Mouse (Mus musculus): Measurements from ENCODE around the gene P2rx1.

The P2rx1 gene

DNA sequence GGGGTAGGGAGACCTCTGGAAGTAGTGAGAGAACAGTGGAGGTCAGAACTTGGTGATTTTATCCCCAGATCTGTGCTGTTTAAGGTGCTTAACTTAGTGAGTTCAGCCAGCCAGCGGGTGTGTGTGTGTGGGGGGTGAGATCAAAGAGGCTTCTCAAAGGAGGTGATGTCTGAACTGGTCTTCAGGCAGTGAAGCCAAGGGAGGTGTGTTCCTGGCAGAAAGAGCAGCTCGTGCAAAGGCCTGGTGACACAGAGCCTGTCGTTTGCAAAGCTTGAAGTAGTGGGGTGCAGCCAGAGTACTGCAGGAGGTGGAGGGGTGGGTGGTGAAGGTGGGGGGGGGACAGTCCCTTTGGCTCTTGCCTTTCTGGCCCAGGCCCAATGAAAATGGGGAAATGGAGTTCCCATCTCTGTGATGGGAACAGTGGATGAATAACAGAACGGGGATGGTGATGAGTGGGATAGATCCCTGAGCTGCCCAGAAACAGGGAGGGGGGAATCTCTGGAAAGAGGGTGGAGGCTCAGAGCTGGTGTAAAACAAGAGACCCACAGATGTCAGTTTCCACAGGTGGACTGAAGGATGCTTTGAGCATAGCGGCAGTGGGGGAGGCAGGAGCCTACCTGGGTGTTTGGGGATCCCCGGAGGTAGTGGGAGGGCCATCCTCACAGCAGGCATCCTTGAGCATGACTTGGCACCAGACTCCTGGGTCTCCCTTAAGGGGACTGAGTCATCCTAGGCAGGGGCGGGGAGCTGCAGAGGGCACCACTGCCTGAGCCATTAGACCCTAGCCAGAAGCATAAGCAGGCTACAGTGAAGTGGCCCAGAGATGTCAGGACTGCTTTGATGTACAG lies 22.3 kb downstream of the P2rx1 start:
- no peak for DNase-seq (ENCODE audit: low read depth, low spot score)

DNA sequence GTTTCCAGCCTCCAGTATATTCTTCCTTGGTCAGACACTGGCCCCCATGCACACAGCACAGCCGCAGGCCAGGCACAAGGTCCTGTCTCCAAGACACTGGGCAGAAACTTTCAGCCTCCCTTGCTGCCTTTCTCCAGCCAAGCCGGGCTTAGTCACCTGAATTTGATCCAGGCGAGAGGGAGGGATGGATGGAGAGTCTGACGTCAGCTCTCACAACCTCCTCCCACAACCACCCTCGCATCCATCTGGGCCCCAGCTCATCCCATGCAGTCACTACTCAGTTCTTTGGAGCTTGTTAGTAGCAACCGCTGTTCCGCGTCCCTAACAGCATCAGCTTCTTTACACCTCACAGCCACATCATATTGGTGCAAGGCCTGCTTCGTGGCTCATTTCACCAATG lies 24.2 kb downstream of the P2rx1 start:
- DNase-seq (ENCODE audit: low read depth, low spot score): no peak

DNA sequence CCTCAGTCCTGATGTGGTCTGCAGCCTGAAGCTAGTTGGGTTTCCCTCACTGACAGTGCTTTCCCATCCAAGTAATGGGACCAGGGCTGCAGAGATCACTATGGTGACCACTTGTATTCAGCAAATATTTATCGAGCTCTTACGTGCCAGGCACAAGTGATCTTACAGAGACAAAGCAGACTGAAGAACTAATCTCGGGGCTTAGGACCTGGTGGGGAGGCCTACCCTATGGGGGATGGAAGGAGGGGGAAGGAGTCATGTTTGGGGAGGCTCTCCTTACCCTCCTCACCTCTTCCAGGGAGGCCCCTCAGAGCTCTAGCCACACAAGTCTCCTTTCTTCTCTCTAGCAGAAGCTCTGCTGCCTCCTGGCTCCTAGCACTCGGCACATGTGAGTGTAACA lies 24.9 kb downstream of the P2rx1 start:
- no peak for DNase-seq (ENCODE audit: low read depth, low spot score)

- no peak for DNase-seq (ENCODE audit: low read depth, low spot score)
Measured at GRCm38 (mm10) chr11:73024236-73024904, 25.5 kb downstream of the P2rx1 start.

GRCm38 (mm10) chr11:73026961-73027360 lies 28.1 kb downstream of the P2rx1 start:
- no peak for DNase-seq (ENCODE audit: low read depth, low spot score)

- DNase-seq (ENCODE audit: low read depth, low spot score): peak; percentile 86
Measured at GRCm38 (mm10) chr11:73030821-73031498, 32.1 kb downstream of the P2rx1 start.

DNA sequence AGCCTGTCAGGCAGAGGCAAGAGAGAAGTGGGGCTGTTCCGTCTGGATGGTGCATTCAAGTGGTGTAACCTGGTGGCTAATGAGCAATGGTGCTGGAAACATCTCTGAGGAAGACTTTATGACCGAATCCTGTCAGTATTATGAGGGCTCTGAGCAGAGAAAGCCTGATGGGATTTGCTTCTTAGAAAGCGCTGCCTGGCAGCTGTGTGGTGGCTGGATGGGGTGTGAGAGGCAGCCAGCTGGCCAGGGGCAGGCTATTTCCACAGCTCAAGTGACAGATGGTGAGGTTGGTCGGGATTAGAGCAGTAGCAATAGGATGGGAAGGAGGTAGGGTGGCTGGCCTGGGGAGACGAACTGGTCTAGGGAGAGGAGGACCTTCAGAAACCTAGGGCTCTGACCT lies 32.6 kb downstream of the P2rx1 start:
- no peak for DNase-seq (ENCODE audit: low read depth, low spot score)

DNA sequence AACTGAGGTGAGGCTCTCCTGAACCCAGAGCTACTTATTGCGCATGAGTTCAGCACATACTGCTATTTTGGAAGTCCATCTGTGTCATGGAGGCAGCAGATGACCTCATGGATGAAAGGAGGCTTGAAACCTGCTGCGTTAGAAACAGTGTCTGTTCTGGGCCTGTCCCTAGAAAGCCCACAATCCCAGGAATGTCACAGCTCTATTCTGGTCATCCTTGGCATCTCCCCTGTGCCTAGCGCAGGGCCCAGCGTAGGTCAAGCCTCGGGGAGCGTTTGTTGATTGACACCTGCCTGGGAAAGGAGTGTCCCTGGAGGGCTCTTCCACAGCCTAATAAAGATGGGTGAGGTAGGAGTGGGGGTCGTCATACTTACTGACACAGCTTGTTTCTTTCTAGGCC lies 37.2 kb downstream of the P2rx1 start:
- no peak for DNase-seq (ENCODE audit: low read depth, low spot score)

DNA sequence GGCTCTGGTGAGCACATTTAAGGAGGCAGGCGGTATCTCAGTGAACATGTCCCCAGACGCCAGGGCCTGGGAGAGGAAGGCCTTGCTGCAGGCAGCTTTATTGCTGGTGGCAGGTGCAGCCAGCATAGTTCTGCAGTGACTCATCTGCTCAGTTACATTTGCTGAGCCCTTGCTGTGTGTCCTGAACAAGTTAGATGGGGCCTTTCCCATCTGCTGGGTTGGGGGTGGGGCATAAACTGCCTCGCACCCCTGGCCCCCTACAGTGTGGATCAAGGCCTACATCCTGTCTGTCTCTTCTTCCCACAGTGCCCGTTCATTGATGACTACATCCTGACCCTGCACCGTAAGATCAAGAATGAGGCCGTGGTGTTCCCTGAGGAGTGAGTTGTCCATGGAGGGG lies 38.0 kb downstream of the P2rx1 start:
- no peak for DNase-seq (ENCODE audit: low read depth, low spot score)

- DNase-seq (ENCODE audit: low read depth, low spot score): no peak
Measured at GRCm38 (mm10) chr11:73037691-73038090, 38.8 kb downstream of the P2rx1 start.

DNA sequence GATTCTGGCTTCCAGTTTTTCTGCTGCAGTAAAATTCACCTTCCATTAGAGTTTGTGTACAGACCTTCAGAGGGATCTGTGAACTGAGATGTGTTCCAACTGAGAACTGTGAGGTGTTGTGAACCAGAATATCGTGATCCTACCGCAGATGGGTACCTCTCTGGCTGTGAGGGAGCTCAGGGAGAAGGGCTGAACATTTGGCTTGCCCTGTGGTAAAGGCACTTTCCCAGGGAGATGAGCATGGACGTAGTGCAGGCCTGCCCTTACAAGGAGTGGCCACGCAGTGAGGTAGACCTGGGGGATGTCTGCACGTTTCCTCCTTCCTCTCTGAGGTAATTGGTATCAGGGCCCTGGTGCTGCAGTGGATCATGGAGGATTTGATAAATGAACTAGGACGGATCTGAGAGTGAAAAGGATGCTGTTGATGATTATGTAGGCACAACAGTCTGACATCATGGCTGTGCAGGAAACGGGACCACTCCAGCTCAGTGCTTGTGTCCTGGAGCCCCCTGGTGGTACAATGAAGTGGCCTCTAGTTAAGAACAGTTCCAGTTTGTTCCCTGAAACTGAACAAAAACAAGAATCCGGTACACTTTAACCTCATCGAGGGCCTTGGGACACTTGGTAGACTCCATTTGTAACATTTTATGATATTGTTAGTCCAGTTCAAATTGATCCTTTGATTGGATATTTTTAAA lies 40.3 kb downstream of the P2rx1 start:
- DNase-seq (ENCODE audit: low read depth, low spot score): no peak

DNA sequence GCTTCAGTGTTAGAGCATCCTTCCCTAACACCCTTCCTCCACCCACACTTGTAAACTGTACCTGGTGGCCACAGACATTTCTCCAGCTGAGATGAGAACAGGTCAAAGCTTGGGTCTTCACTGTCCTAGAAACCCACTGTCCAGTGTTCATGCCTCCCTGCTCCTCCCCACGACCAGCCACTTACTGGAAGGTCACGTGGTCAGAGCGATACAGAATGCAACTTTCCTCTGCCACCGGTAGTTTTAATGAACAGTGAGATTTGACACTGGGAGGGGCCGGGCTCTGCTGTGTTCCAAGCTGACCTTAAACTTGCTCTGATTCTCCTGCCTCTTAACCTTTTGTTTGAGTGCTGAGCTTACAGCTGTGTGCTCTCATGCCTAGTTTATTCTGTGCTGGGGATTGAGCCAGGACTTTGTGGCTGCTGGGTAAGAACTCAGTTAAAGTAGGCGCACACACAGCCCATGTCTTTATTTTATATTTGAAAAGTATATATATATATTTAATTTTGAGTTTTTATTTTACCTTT lies 45.4 kb downstream of the P2rx1 start:
- no peak for DNase-seq (ENCODE audit: low read depth, low spot score)

DNA sequence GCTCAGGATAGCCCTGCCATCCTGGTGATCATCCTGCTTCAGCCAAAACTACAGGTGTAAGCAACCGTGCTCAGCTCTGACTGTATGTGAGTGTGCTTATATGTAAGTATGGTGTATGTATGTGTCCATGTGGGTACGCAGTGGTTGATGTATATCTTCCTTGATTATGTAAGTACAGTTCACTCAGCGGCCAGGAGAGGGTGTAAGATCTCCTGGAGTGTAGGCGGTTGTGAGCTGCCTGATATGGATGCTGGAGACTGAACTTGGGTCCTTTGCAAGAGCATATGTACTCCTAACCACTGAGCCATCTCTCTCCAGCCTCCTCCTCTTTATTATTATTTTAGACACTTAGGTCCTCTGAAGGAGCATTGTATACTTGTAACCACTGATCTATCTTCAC lies 45.9 kb downstream of the P2rx1 start:
- DNase-seq (ENCODE audit: low read depth, low spot score): no peak

DNA sequence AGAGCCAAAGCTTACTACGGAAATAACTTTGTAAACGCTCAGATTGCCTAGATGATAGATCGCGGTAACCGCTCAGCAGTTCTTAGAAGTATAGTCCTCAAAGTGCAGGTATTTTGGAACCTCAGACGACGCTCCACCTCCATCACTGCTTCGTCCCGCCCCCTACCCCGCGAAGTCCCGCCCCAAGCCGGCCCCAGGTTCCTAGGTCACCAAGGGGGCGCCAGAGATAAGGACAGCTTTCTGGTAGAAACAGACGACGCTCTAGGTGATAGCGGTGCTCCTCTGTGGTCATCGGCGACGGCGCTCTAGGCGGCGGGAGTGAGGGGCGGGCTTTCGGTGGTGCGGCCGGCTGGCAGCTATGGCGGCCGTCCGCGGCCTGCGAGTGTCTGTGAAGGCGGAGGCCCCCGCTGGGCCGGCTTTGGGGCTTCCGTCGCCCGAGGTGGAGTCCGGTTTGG lies 48.7 kb downstream of the P2rx1 start, which contains the start of gene Ncbp3:
Gene Ncbp3, plus strand, starts transcription at position 242 of the 455 bp plus-strand sequence.
- peak; percentile 98 for DNase-seq (ENCODE audit: low read depth, low spot score)

DNA sequence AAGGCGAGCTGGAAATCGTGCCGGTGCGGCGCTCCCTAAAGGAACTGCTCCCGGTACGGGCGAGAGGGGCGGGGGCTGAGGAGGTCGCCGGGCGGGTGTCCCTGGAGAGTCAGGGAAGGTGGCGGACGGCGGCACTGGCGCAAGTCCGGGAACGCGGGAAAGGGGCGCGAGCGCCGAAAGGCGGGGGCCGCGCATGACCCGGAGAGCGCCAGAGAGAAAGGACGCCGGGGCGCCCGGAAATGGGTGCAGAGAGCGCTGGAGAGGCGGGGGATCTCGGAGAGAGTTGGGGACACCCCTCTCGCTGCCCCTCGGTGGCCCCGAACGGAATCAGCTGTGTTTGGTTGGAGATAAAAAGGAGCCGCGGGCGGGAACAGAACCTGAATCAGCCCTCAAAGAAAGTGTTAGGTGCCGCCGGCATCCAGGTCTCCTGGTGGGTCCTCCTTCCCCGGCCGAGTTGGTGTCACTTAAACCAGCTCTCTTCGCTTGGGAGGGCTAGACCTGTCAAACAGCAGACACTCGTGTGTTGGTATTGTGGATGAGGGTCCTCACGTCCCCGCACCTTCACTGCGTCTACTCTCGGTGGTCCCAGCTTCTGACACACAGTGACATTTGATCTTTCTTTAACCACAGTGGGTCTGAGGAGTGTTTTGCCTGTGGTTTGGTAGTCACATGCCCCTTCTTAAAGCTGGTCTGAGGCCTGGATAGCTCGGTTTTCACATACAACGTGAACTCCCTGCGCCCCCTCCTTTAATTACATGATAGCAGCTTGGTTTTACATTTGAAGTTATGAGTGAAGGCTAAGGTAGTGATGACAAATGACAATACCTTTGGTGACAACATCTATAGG lies 49.4 kb downstream of the P2rx1 start:
- DNase-seq (ENCODE audit: low read depth, low spot score): no peak

GRCm38 (mm10) chr11:73049335-73049734 lies 50.4 kb downstream of the P2rx1 start:
- DNase-seq (ENCODE audit: low read depth, low spot score): peak; percentile 64

DNA sequence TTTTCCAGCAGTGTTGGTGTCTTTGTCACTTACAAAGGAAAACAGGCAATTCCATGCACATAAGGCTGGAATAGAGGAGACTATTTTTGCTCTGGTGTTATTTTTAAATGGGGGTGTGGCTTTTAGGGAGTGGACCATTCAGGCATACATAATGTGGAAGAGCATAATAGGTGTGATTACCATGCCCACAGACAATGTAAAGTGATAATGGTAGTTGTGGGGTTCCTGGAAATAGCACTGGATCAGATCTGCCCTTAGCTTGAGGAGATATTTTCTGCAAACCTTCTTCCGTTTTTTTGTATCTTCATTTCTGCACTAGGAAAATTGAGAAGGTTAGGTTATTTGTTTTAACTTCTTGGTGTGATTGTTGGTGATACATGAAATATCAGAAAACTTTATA lies 53.9 kb downstream of the P2rx1 start:
- DNase-seq (ENCODE audit: low read depth, low spot score): no peak

GRCm38 (mm10) chr11:73057701-73058100 lies 58.8 kb downstream of the P2rx1 start:
- DNase-seq (ENCODE audit: low read depth, low spot score): no peak

DNA sequence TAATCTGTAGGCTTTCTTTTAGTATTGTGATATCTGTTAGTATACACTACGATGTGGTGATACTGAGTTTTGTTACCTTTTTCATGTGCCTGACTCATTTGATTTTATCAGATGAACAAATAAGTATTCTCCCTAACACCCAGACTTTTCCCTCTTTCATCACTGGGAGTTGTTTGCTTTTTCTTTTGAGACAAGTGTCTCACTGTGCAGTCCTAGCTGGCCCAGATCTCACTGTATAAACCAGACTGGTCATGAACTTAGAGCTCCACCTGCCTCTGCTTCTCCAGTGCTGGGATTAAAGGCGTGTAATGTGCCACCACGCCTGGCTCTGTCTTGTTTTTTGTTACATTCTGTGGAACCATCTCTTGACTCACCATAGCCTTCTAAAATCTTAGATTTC lies 60.7 kb downstream of the P2rx1 start:
- no peak for DNase-seq (ENCODE audit: low read depth, low spot score)

GRCm38 (mm10) chr11:73061413-73061812 lies 62.5 kb downstream of the P2rx1 start:
- DNase-seq (ENCODE audit: low read depth, low spot score): no peak
